Mouse (Mus musculus): Measurements from ENCODE around the gene Icam2. TPM values are rescaled to one million over a fixed set of nuclear protein-coding genes. Genes with fewer than 3 reads are reported as not detected.

Icam2 gene
- polyA plus RNA-seq (2012; rRNA removed), result 6.8 and 7.0 TPM in 2 replicates

GRCm38 (mm10) chr11:106387791-106388216 lies at the start of gene Icam2:
Gene Icam2, minus strand, starts transcription at chr11:106388075.
- Histone ChIP-seq H3K4me3 (replicated peaks; ENCODE audit: insufficient read depth, low read depth, low read length) (no peak within 1 kb of the TSS), H3K27ac (ENCODE audit: insufficient read depth, low read length) (no peak within 1 kb of the TSS), H3K4me1 (ENCODE audit: control insufficient read depth, insufficient read depth, low read length) (no peaks in the 10 kb centered on the region), H3K27me3 (ENCODE audit: control insufficient read depth, insufficient read depth, low read length) (no peaks in the 10 kb centered on the region)
- no peak for DNase-seq
- TF ChIP-seq POLR2A (IDR thresholded peaks at IDR 0.05; ENCODE audit: borderline replicate concordance, insufficient read depth, low read length), result no peak
- TF ChIP-seq CTCF (IDR thresholded peaks at IDR 0.05; ENCODE audit: borderline replicate concordance, insufficient read depth, low read depth, low read length), result no peak
- WGBS, result 77% methylated on average over 6 of the region's 6 CpGs

GRCm38 (mm10) chr11:106437543-106437942 lies 49.7 kb upstream of the Icam2 start:
- H3K27ac ChIP-seq (ENCODE audit: insufficient read depth, low read length), result no peak overlapping the region
- WGBS, result 79% methylated on average over 2 of the region's 2 CpGs
- H3K27me3 ChIP-seq (ENCODE audit: control insufficient read depth, insufficient read depth, low read length), result no peaks in the 10 kb centered on the region
- TF ChIP-seq CTCF (IDR thresholded peaks at IDR 0.05; ENCODE audit: borderline replicate concordance, insufficient read depth, low read depth, low read length) (no peak), POLR2A (IDR thresholded peaks at IDR 0.05; ENCODE audit: borderline replicate concordance, insufficient read depth, low read length) (no peak)
- no peak for DNase-seq
- no peak overlapping the region for H3K4me3 ChIP-seq (replicated peaks; ENCODE audit: insufficient read depth, low read depth, low read length)
- no peaks in the 10 kb centered on the region for H3K4me1 ChIP-seq (ENCODE audit: control insufficient read depth, insufficient read depth, low read length)

GRCm38 (mm10) chr11:106437039-106437438 lies 49.2 kb upstream of the Icam2 start:
- Histone ChIP-seq H3K4me3 (replicated peaks; ENCODE audit: insufficient read depth, low read depth, low read length) (no peak overlapping the region), H3K4me1 (ENCODE audit: control insufficient read depth, insufficient read depth, low read length) (no peaks in the 10 kb centered on the region), H3K27ac (ENCODE audit: insufficient read depth, low read length) (no peak overlapping the region), H3K27me3 (ENCODE audit: control insufficient read depth, insufficient read depth, low read length) (no peaks in the 10 kb centered on the region)
- 94% methylated on average over 5 of the region's 5 CpGs for WGBS
- no peak for DNase-seq
- no peak for TF ChIP-seq CTCF (IDR thresholded peaks at IDR 0.05; ENCODE audit: borderline replicate concordance, insufficient read depth, low read depth, low read length)
- no peak for TF ChIP-seq POLR2A (IDR thresholded peaks at IDR 0.05; ENCODE audit: borderline replicate concordance, insufficient read depth, low read length)

- no peak for DNase-seq
- TF ChIP-seq CTCF (IDR thresholded peaks at IDR 0.05; ENCODE audit: borderline replicate concordance, insufficient read depth, low read depth, low read length) (no peak), POLR2A (IDR thresholded peaks at IDR 0.05; ENCODE audit: borderline replicate concordance, insufficient read depth, low read length) (no peak)
- H3K4me1 ChIP-seq (ENCODE audit: control insufficient read depth, insufficient read depth, low read length), result no peaks in the 10 kb centered on the region
- no peak overlapping the region for H3K27ac ChIP-seq (ENCODE audit: insufficient read depth, low read length)
- H3K4me3 ChIP-seq (replicated peaks; ENCODE audit: insufficient read depth, low read depth, low read length), result no peak overlapping the region
- 94% methylated on average over 5 of the region's 5 CpGs for WGBS
- no peaks in the 10 kb centered on the region for H3K27me3 ChIP-seq (ENCODE audit: control insufficient read depth, insufficient read depth, low read length)
Observed at GRCm38 (mm10) chr11:106430392-106430791, 42.5 kb upstream of the Icam2 start.

GRCm38 (mm10) chr11:106429689-106430088 lies 41.8 kb upstream of the Icam2 start:
- no peak overlapping the region for H3K4me3 ChIP-seq (replicated peaks; ENCODE audit: insufficient read depth, low read depth, low read length)
- WGBS, result 88% methylated on average over 4 of the region's 4 CpGs
- H3K27ac ChIP-seq (ENCODE audit: insufficient read depth, low read length), result no peak overlapping the region
- H3K4me1 ChIP-seq (ENCODE audit: control insufficient read depth, insufficient read depth, low read length), result no peaks in the 10 kb centered on the region
- H3K27me3 ChIP-seq (ENCODE audit: control insufficient read depth, insufficient read depth, low read length), result no peaks in the 10 kb centered on the region
- no peak for DNase-seq
- TF ChIP-seq POLR2A (IDR thresholded peaks at IDR 0.05; ENCODE audit: borderline replicate concordance, insufficient read depth, low read length) (no peak), CTCF (IDR thresholded peaks at IDR 0.05; ENCODE audit: borderline replicate concordance, insufficient read depth, low read depth, low read length) (no peak)

GRCm38 (mm10) chr11:106428556-106428955 lies 40.7 kb upstream of the Icam2 start:
- Histone ChIP-seq H3K4me1 (ENCODE audit: control insufficient read depth, insufficient read depth, low read length) (no peaks in the 10 kb centered on the region), H3K27ac (ENCODE audit: insufficient read depth, low read length) (no peak overlapping the region), H3K27me3 (ENCODE audit: control insufficient read depth, insufficient read depth, low read length) (no peaks in the 10 kb centered on the region), H3K4me3 (replicated peaks; ENCODE audit: insufficient read depth, low read depth, low read length) (no peak overlapping the region)
- WGBS, result 97% methylated on average over 2 of the region's 2 CpGs
- no peak for TF ChIP-seq CTCF (IDR thresholded peaks at IDR 0.05; ENCODE audit: borderline replicate concordance, insufficient read depth, low read depth, low read length)
- TF ChIP-seq POLR2A (IDR thresholded peaks at IDR 0.05; ENCODE audit: borderline replicate concordance, insufficient read depth, low read length), result no peak
- DNase-seq, result no peak

GRCm38 (mm10) chr11:106428106-106428505 lies 40.2 kb upstream of the Icam2 start:
- Histone ChIP-seq H3K4me1 (ENCODE audit: control insufficient read depth, insufficient read depth, low read length) (no peaks in the 10 kb centered on the region), H3K27me3 (ENCODE audit: control insufficient read depth, insufficient read depth, low read length) (no peaks in the 10 kb centered on the region), H3K4me3 (replicated peaks; ENCODE audit: insufficient read depth, low read depth, low read length) (no peak overlapping the region), H3K27ac (ENCODE audit: insufficient read depth, low read length) (no peak overlapping the region)
- no peak for DNase-seq
- TF ChIP-seq CTCF (IDR thresholded peaks at IDR 0.05; ENCODE audit: borderline replicate concordance, insufficient read depth, low read depth, low read length), result no peak
- no peak for TF ChIP-seq POLR2A (IDR thresholded peaks at IDR 0.05; ENCODE audit: borderline replicate concordance, insufficient read depth, low read length)
- 85% methylated on average over 4 of the region's 4 CpGs for whole genome bisulfite sequencing

- 94% methylated on average over 4 of the region's 4 CpGs for WGBS
- DNase-seq, result no peak
- no peak overlapping the region for H3K27ac ChIP-seq (ENCODE audit: insufficient read depth, low read length)
- no peaks in the 10 kb centered on the region for H3K27me3 ChIP-seq (ENCODE audit: control insufficient read depth, insufficient read depth, low read length)
- TF ChIP-seq POLR2A (IDR thresholded peaks at IDR 0.05; ENCODE audit: borderline replicate concordance, insufficient read depth, low read length) (no peak), CTCF (IDR thresholded peaks at IDR 0.05; ENCODE audit: borderline replicate concordance, insufficient read depth, low read depth, low read length) (no peak)
- no peak overlapping the region for H3K4me3 ChIP-seq (replicated peaks; ENCODE audit: insufficient read depth, low read depth, low read length)
- no peaks in the 10 kb centered on the region for H3K4me1 ChIP-seq (ENCODE audit: control insufficient read depth, insufficient read depth, low read length)
Observed at GRCm38 (mm10) chr11:106426447-106426846, 38.6 kb upstream of the Icam2 start.

All from cerebellum, adult 2 months (tissue).